In genomic region chr2:180954061-180955047, GRCm38 (mm10) we compare ENCODE assay signal across 9 mouse cellular contexts. TPM values are rescaled to one million over a fixed set of nuclear protein-coding genes. Genes with fewer than 3 reads are reported as not detected.
DNase-seq lines count a peak whose midpoint lies in the region; ATAC-seq and TF ChIP-seq lines count a peak whose summit lies in the region.
"Had no signal": no experiment of that assay in that cellular context is flagged by ENCODE, and none has a peak within 500 bp of the region (broad histone marks: within the 10 kb centered on the region; RNA-seq: fewer than 3 reads in every experiment).

Gene Nkain4, minus strand, starts transcription at chr2:180954699.

- H3K36me3 ChIP-seq in forebrain, postnatal 0 days (ENCODE audit: insufficient read depth), result no peaks in the 10 kb centered on the region
- H3K36me3 ChIP-seq in hindbrain, postnatal 0 days (ENCODE audit: insufficient read depth, low read length), result no peaks in the 10 kb centered on the region
- H3K36me3 ChIP-seq in limb, embryonic 11.5 days (ENCODE audit: control insufficient read depth, insufficient read depth, low read length), result no peaks in the 10 kb centered on the region
- H3K36me3 ChIP-seq in midbrain, embryonic 12.5 days, result no peaks in the 10 kb centered on the region

- peak; percentile 87 for ATAC-seq in forebrain, postnatal 0 days
- ATAC-seq in hindbrain, postnatal 0 days, result peak; percentile 88
- ATAC-seq in limb, embryonic 11.5 days (ENCODE audit: insufficient number of reproducible peaks, low FRiP score, low TSS enrichment, low read depth), result peak; percentile 86
- ATAC-seq in midbrain, embryonic 12.5 days (ENCODE audit: low FRiP score, low read depth), result peak; percentile 93

- peak within 1 kb of the TSS; percentile 73 for H3K4me2 ChIP-seq in forebrain, postnatal 0 days (ENCODE audit: low read depth)
- peak within 1 kb of the TSS; percentile 86 for H3K4me2 ChIP-seq in hindbrain, postnatal 0 days (ENCODE audit: low read depth, low read length)
- peak within 1 kb of the TSS; percentile 95 for H3K4me2 ChIP-seq in limb, embryonic 11.5 days (ENCODE audit: low read depth, severe bottlenecking)
- H3K4me2 ChIP-seq in midbrain, embryonic 12.5 days (replicated peaks), result peak within 1 kb of the TSS; percentile 80

- peak within 1 kb of the TSS; percentile 67 for H3K27ac ChIP-seq in cerebellum, adult 2 months (ENCODE audit: insufficient read depth, low read length)
- H3K27ac ChIP-seq in forebrain, postnatal 0 days (ENCODE audit: low read depth, low read length), result peak within 1 kb of the TSS; percentile 83
- peak within 1 kb of the TSS; percentile 90 for H3K27ac ChIP-seq in hindbrain, postnatal 0 days
- H3K27ac ChIP-seq in limb, embryonic 11.5 days (replicated peaks; ENCODE audit: low read depth, low read length), result no peak within 1 kb of the TSS
- H3K27ac ChIP-seq in midbrain, embryonic 12.5 days (replicated peaks), result peak within 1 kb of the TSS; percentile 95

- no peaks in the 10 kb centered on the region for H3K4me1 ChIP-seq in cerebellum, adult 2 months (ENCODE audit: control insufficient read depth, insufficient read depth, low read length)
- peaks cover 17% of the 10 kb centered on the region; the same call in 1 of the 2 replicates for H3K4me1 ChIP-seq in forebrain, postnatal 0 days (ENCODE audit: insufficient read depth)
- H3K4me1 ChIP-seq in hindbrain, postnatal 0 days (ENCODE audit: insufficient read depth, low read length), result peaks cover 18% of the 10 kb centered on the region
- 0 out of 2 replicates have a peak, but pooled peaks cover 7% of the 10 kb centered on the region for H3K4me1 ChIP-seq in limb, embryonic 11.5 days (ENCODE audit: control insufficient read depth, insufficient read depth, low read length)
- H3K4me1 ChIP-seq in midbrain, embryonic 12.5 days, result peaks cover 50% of the 10 kb centered on the region

- peak within 1 kb of the TSS; percentile 88 for H3K4me3 ChIP-seq in cerebellum, adult 2 months (replicated peaks; ENCODE audit: insufficient read depth, low read depth, low read length)
- H3K4me3 ChIP-seq in forebrain, postnatal 0 days (ENCODE audit: low read depth, low read length), result peak within 1 kb of the TSS; percentile 67
- peak within 1 kb of the TSS; percentile 60 for H3K4me3 ChIP-seq in hindbrain, postnatal 0 days (ENCODE audit: low read length)
- H3K4me3 ChIP-seq in limb, embryonic 11.5 days (ENCODE audit: low read depth, low read length), result peak within 1 kb of the TSS; percentile 56
- H3K4me3 ChIP-seq in midbrain, embryonic 12.5 days, result peak within 1 kb of the TSS; percentile 56
- H3K4me3 ChIP-seq: myocyte had no signal

- H3K9me3 ChIP-seq in forebrain, postnatal 0 days (ENCODE audit: low read length), result no peaks in the 10 kb centered on the region
- no peaks in the 10 kb centered on the region for H3K9me3 ChIP-seq in hindbrain, postnatal 0 days (ENCODE audit: low read length)
- no peaks in the 10 kb centered on the region for H3K9me3 ChIP-seq in limb, embryonic 11.5 days (ENCODE audit: control insufficient read depth, low read length)
- no peaks in the 10 kb centered on the region for H3K9me3 ChIP-seq in midbrain, embryonic 12.5 days

- peak within 1 kb of the TSS; percentile 82 for H3K9ac ChIP-seq in forebrain, postnatal 0 days
- peak within 1 kb of the TSS; percentile 68 for H3K9ac ChIP-seq in hindbrain, postnatal 0 days (replicated peaks; ENCODE audit: low read length)
- peak within 1 kb of the TSS; percentile 59 for H3K9ac ChIP-seq in limb, embryonic 11.5 days (ENCODE audit: low read length)
- H3K9ac ChIP-seq in midbrain, embryonic 12.5 days (replicated peaks), result peak within 1 kb of the TSS; percentile 79

- WGBS in cerebellum, adult 2 months, result under 1% methylated on average over 52 of the region's 52 CpGs
- 2% methylated on average over 51 of the region's 52 CpGs for WGBS in forebrain, postnatal 0 days
- 1% methylated on average over 52 of the region's 52 CpGs for WGBS in hindbrain, postnatal 0 days
- under 1% methylated on average over 52 of the region's 52 CpGs for WGBS in limb, embryonic 11.5 days
- under 1% methylated on average over 51 of the region's 52 CpGs for WGBS in midbrain, embryonic 12.5 days

- no peaks in the 10 kb centered on the region for H3K27me3 ChIP-seq in cerebellum, adult 2 months (ENCODE audit: control insufficient read depth, insufficient read depth, low read length)
- no peaks in the 10 kb centered on the region; the same call in 1 of the 2 replicates for H3K27me3 ChIP-seq in forebrain, postnatal 0 days (ENCODE audit: insufficient read depth, low read length)
- H3K27me3 ChIP-seq in hindbrain, postnatal 0 days (ENCODE audit: insufficient read depth, low read length), result no peaks in the 10 kb centered on the region
- H3K27me3 ChIP-seq in limb, embryonic 11.5 days (ENCODE audit: control insufficient read depth, insufficient read depth, low read length), result peaks cover 8% of the 10 kb centered on the region
- H3K27me3 ChIP-seq in midbrain, embryonic 12.5 days, result 0 out of 2 replicates have a peak, but pooled peaks cover 5% of the 10 kb centered on the region

- peak; percentile 24 for DNase-seq in kidney, adult 18-20 months
- no peak for DNase-seq in kidney, adult 8-10 months
- peak; percentile 63 to 72 for DNase-seq in cerebellum, adult 2 months
- peak; percentile 83 for DNase-seq in forebrain, postnatal 0 days
- peak; percentile 92 for DNase-seq in hindbrain, postnatal 0 days (ENCODE audit: low spot score)
- peak; percentile 78 for DNase-seq in limb, embryonic 11.5 days (ENCODE audit: low spot score)
- DNase-seq in telencephalon, adult 2 months (ENCODE audit: low read depth, low spot score), result peak; percentile 15

- peak; percentile 21; the same call in 1 of the 2 replicates for TF ChIP-seq CTCF in cerebellum, adult 2 months (IDR thresholded peaks at IDR 0.05; ENCODE audit: borderline replicate concordance, insufficient read depth, low read depth, low read length)
- peak; percentile 68 for TF ChIP-seq CTCF in forebrain, postnatal 0 days (IDR thresholded peaks at IDR 0.05; ENCODE audit: low read depth)
- peak; percentile 55 for TF ChIP-seq CTCF in hindbrain, postnatal 0 days (IDR thresholded peaks at IDR 0.05; ENCODE audit: low read depth)

- TF ChIP-seq POLR2A in cerebellum, adult 2 months (IDR thresholded peaks at IDR 0.05; ENCODE audit: borderline replicate concordance, insufficient read depth, low read length), result peak; percentile 21; the same call in 1 of the 2 replicates

RNA-seq across cellular contexts. Expression of gene Nkain4, which starts in this region (rescaled TPM):
- 64.1 and 75.2 TPM in 2 replicates for polyA plus RNA-seq in cerebellum, adult 2 months (2012; rRNA removed)
- 35.9 and 43.7 TPM in 2 replicates for total RNA-seq in forebrain, postnatal 0 days (2014; rRNA removed)
- 80.9 and 87.5 TPM in 2 replicates for polyA plus RNA-seq in forebrain, postnatal 0 days (2015; fragmentation: Nextera tagmentation; extraction: Ambion mirVana)
- 56.6 and 76.0 TPM in 2 replicates for total RNA-seq in hindbrain, postnatal 0 days (2014; rRNA removed)
- 118 and 133 TPM in 2 replicates for polyA plus RNA-seq in hindbrain, postnatal 0 days (2015; fragmentation: Nextera tagmentation; extraction: Ambion mirVana)
- 3.6 and 7.8 TPM in 2 replicates for polyA plus RNA-seq in limb, embryonic 11.5 days (2014; fragmentation: Nextera tagmentation; extraction: Ambion mirVana)
- 72.9 and 83.1 TPM in 2 replicates for polyA plus RNA-seq in midbrain, embryonic 12.5 days (2016; fragmentation: Nextera tagmentation; extraction: Ambion mirVana)
- polyA plus RNA-seq: myocyte had no signal

Comparison
In these comparisons a context has a peak if more than half of its experiments do, and no peak if none do; other contexts are left out.
1. DNase-seq: peak in kidney, adult 18-20 months (single experiment), cerebellum, adult 2 months (2 of 2), forebrain, postnatal 0 days (single experiment), hindbrain, postnatal 0 days (single experiment), limb, embryonic 11.5 days (single experiment) and telencephalon, adult 2 months (single experiment); none in kidney, adult 8-10 months (0 of 2).
2. Peak in every context shown above with its lines, with median percentiles within 50 percentile points of each other: H3K4me3 ChIP-seq, CTCF ChIP-seq, ATAC-seq, H3K4me2 ChIP-seq and H3K9ac ChIP-seq.